Mouse (Mus musculus): ENCODE measurements around the gene Actr1b.

The Actr1b gene

DNA sequence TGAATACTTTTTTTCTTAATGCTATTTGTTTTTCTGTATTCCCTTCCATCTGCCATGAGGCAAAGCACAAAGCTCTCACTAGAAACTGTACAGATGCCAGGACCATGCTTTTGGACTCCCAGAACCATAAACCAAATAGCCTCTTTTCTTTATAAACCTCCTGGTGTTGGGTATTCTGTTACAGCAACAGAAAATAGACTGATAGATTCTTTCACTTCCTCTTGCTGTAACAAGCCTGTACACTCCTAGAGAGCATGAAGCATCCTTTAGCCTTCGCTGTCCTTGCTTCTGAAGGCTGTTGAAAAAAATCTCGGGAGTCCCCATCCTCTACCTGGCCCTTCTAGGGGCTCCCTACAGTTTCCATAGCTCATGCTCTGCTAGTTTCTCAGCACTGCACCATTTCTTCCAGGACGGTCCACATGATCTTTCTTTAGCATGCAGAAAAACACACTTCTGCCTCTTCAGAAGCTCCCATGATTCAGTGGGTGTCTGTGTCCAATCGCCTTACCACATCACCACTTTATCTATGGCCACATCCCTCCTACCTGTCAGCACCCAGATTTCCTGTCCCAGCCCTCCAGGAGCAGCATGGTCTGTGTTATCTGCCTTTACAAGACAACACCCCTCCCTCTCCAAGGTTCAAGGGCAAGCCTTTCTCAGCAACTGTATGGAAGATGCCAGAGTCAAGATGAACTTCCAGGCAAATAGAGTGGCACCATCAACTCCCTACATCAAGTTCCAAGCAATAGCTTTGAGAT is 56.4 kb downstream of the Actr1b start:
- DNase-seq (ENCODE audit: extremely low read depth, insufficient read length, low spot score): no peak

DNA sequence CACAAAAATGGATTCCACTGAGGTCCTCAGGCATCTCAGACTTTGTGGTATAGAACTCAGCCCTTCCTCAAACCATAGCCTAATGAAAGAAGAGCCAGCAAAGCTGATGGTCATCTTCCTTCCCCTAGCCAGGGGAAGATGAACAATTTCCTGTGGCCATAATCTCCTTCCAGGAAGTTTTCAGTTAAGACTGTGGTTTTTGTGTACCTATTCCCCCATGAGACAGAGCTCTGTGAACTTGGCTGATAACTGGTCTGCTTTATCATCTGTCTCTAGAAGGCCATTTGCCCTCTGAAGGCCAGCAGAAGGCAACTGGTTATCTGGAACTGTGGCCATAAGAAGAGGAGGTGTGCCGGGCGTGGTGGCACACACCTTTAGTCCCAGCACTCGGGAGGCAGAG is 58.0 kb downstream of the Actr1b start:
- DNase-seq (ENCODE audit: extremely low read depth, insufficient read length, low spot score): no peak

DNA sequence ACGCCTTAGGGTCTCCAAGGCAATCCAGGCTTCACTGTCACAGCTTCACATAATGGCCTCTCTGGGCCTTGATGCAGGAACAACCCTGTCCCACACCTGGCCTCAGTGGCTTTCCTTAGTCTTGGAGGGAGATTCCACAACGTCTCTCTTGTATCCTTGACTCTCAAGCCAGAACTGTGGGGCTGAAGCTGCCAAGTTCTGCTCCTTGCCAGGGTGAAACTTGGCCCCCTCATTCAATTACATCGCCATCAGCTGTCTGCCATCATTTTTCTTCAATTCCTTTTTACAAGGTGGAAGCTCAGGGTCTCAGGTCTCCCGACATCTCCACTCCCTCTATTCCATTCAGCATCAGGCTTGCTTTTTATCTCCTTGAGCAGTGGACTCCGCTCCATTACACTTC is 59.2 kb downstream of the Actr1b start:
- DNase-seq (ENCODE audit: extremely low read depth, insufficient read length, low spot score): no peak
